Mouse (Mus musculus) c-Kit-positive CD71-negative TER-119-negative erythroid progenitor cells, embryonic 14.5 days (primary cell): ENCODE measurements around the gene Sh2b1.

ENCODE experiments used
- DNase-seq: peaks from one replicate; pipeline ENCODE4 v3.0.0-alpha.2; 2013; ENCODE audit warnings: low read depth

The Sh2b1 gene

GRCm38 (mm10) chr7:126456382-126457266, 18.6 kb downstream of the Sh2b1 start:
- no peak for DNase-seq

DNA sequence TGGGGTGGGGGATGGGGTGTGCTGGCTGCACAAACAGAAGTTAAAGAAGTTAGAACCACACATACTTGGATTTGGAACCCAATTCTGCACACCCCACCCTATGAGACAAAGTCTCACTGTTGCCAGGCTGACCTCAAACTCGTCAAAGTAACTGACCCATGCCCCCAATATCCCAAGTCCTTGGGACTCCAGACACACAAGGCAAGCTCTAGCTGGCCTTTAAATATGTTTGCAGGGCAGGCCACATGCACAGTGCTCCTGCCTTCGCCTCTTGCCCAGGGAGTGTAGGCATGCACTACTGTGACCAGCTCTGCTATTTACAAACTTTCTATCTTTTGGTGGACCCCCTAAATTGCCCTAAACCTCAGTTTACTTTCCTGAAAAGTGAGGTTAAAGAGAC, 20.0 kb downstream of the Sh2b1 start:
- DNase-seq, result no peak

DNA sequence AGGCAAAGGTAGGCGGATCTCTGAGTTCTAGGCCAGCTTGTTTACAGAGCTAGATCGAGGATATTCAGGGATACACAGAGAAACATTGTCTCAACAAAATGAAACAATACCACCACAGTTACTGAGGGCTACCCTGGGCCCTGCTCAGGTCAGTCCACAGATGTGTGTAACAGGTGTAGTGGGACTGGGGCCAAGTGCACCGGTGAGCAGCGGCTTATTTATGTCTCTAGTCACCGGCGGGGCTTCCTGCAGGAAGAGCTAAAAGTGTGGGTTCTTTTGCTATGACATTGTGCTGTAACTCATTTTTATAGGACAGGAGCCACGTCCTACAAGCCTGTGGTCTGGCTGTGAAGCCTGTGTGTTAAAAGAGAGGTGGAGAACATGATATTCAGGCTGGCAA, 21.4 kb downstream of the Sh2b1 start:
- no peak for DNase-seq

DNA sequence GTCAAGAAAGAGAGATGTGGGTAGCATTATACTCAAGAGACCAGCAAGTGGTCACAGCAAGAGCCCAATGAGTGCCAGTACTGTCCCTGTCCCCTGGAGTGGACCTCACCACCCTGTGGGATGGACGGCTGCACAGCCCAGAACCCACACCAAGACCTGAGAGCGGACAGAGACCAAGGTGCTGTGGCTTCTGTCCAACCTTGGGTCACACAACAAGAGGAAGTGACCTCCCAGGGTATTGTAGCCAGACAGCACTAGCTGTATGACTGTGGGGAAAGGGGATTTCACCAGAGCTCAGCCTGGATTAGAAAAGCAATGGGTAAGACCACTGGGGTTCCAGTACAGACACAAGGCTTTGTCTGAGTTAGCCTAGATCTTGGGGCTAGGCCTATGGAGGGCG, 23.0 kb downstream of the Sh2b1 start:
- no peak for DNase-seq

DNA sequence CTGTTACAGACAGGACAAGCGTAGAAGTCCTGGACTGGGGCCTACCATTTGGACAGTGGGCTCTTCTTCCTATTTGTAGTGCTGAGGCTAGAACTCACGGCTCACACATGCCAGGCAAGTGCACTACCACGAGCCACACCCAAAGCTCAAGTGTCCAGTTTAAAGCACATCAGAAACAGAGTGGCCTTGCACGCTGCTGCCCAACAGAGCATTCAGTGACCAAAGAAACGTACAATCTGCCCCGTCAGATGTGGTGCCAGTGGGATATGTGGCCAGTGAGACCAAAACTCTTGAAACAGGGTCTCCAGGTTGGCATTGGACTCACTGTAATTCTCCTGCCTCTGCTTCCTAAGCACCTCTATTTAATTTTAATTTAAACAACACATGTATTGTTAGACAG, 24.6 kb downstream of the Sh2b1 start:
- DNase-seq, result no peak

GRCm38 (mm10) chr7:126449991-126450390, 25.2 kb downstream of the Sh2b1 start:
- DNase-seq, result no peak

- no peak for DNase-seq
Measured at GRCm38 (mm10) chr7:126448481-126448880, 26.7 kb downstream of the Sh2b1 start.

DNA sequence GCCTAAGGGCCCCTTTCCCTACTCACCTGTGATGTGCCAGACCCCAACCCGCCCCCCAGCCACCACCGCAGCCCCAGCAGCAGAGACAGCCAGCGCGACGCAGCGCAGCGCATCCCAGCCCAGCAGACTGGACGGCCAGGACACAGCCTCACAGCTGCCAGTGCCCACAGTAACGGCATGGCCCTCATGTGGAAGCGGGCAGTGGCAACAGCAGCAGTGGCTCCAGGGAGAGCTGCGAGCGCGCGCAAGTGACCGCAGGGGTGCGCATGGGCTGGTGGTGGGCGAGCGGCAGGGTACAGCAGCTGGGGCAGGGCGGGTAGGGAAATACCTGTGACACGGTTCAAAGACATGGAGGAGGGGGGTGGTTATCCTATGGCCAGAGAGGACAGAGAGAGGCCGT, 29.0 kb downstream of the Sh2b1 start:
- no peak for DNase-seq

GRCm38 (mm10) chr7:126445104-126445815, 30.0 kb downstream of the Sh2b1 start:
- no peak for DNase-seq

DNA sequence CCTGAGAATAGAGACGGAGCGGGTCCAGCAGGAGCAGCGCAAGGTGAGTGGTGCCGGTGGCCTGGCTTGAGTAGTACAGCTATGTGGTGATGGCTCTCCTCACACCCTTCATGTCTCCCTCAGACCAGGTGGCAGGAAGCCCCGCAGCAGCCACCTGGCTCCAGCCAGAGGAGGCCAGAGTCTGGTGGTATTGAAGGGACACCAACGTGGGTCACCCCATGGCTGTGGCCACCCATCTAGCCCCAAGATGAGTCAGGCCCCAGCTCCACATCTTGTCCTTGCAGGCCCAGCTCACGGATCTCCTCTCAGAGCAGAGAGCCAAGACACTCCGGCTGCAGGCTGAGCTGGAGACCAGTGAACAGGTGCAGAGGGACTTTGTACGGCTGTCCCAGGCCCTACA, 30.7 kb downstream of the Sh2b1 start:
- DNase-seq, result no peak

GRCm38 (mm10) chr7:126443997-126444396, 31.2 kb downstream of the Sh2b1 start:
- DNase-seq, result no peak

- no peak for DNase-seq
Measured at GRCm38 (mm10) chr7:126440134-126440533, 35.1 kb downstream of the Sh2b1 start.

- DNase-seq, result peak; percentile 66
Measured at GRCm38 (mm10) chr7:126436851-126437250, 38.4 kb downstream of the Sh2b1 start.

- no peak for DNase-seq
Measured at GRCm38 (mm10) chr7:126435801-126436200, 39.4 kb downstream of the Sh2b1 start.

- DNase-seq, result no peak
Measured at GRCm38 (mm10) chr7:126434726-126435125, 40.5 kb downstream of the Sh2b1 start.

- DNase-seq, result no peak
Measured at GRCm38 (mm10) chr7:126430167-126430566, 45.1 kb downstream of the Sh2b1 start.

- no peak for DNase-seq
Measured at GRCm38 (mm10) chr7:126429503-126429898, 45.7 kb downstream of the Sh2b1 start.

DNA sequence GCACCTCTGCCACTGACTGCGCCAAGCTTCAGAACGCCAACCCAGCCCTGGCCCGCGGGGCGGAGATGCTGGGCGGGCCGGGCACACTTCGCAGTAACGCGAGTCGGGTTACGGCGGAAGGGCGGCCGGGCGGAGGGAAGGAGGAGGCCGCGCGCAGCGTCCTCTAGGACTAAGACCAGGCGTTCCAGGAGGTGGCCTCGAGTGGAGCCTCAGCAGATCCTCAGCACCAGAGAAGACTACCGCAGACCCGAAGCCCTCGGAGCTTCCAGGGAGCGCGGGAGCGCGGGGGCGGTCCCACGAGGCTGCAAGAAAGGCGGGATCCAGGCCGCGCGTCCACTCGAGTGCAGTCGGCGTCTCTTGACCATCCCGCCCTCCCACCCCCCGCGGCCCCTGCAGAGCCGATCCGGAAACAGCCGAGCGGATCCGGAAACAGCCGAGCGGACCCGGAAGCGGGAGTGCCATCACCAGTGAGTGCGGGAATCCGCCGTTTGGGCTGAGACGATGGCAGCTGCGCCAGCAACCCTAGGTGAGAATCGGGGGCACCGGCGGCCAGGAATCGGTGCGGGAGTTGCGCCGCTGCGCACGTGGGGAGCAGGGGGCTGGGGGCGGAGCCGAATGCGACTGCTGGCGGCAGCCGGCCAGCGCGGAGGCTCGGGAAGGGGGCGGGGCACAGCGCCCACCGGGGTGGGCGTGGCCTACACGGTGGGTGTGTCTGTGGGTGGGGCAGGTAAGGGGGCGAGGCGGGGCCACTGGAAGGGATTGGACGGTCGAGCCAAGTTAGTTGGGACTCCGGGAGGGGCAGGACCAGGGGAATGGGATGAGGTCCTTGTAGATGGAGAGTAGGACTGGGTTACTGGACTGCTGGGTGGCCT, 46.4 kb downstream of the Sh2b1 start, which contains the start of gene Rabep2:
Gene Rabep2 (plus strand): TSS at position 129 of the 872 bp plus-strand sequence.
- peak; percentile 67 for DNase-seq

DNA sequence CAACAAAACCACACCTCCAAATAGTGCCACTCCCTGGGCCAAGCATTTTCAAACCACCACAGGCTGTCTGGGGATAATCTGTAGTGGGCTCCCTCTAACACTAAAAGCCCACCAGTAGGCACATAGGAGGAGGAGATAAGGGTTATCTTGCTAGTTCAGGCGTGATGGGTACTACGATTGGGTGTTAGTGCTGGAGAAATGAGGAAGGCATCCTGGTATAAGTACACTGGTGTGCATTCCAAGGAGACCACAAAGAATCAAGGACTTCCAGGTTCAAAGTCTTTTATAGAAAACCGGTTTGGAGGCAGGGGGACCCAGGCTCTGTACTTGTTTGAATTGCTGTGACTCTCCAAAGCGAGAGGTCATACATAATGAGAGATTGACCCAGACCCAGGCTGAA, 47.1 kb downstream of the Sh2b1 start:
- no peak for DNase-seq

DNA sequence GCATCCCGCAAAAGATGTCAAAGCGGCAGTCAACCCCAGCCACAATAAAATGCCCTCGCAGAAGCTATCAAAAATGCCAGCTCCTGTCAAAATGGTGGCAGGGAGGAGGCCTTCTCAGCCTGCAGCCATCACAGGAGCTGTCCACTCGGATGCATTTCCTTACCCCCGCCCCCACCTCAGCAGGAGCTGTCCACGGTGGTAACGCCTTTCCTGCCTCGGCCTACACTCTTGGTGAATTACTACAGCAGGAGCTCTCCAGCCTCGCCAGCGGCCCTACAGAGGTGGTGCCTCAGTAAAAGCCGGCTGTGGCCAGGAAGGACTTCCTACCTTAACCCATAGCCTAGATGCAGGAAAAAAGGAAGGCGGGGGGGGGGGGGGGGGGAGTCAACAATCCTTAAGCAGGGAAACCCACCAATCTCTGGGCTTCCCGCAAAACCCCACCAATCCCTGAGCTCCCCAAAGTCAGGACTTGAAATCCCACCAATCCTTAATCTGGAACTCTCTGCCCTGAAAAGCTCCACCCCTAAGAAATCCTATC, 47.8 kb downstream of the Sh2b1 start:
- DNase-seq, result no peak

DNA sequence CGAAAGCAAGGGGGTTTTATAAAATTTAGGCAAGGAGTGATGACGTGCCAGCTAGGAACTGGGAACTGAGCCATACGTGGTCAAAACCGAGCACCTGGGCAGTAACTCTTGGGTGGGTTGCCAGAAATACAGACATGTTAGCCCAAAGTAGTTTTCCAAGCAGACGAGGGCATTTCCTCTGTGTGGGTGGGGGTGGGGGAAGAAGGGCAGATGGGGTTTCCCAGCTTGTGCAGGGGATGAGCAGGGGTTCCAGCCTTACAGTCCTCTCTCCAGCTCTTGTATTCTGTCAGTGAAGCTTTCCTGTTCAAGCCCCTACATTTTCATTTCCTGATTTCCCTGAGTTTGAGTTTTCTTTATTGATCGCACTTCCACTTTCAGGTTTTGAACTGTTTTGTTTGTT, 51.1 kb downstream of the Sh2b1 start:
- DNase-seq, result no peak

DNA sequence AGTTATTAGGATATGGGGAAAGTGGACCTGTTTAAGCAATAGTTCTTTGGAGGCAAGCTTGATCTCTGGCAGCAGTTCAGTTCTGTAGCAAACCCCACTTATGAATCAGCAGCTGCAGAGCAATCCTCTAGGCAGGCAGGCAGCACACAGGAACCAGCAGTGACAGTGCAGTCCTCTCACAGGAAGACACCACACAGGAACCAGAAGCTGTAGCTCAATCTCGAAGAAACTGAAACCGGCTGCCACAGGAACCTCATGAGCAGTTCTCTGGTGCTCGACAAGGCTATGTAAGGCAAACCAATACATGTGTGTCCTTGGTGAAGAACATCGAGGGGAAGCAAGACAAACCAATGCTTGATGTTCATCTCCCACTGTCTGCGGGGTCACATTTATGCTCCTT, 53.5 kb downstream of the Sh2b1 start:
- DNase-seq, result no peak
